Mouse (Mus musculus) neural tube, embryonic 11.5 days (tissue): ENCODE measurements around the gene Pias3. TPM values are rescaled to one million over a fixed set of nuclear protein-coding genes. Genes with fewer than 3 reads are reported as not detected.
"Not testable (repeated sequence)": the region's sequence is repeated elsewhere in the genome, so short reads cannot be mapped to it uniquely, and the experiment has no call there.

Experiments
- ATAC-seq: fragments of 200-750 bp; cut with Nextera tagmentation; 2 replicates; pipeline ENCODE4 v1.8.0; 2017; ENCODE audit warnings: moderate number of reproducible peaks, mild to moderate bottlenecking, moderate TSS enrichment, moderate library complexity; ENCODE audit not compliant: insufficient read depth, low FRiP score, low TSS enrichment
- DNase-seq: peaks from one replicate; pipeline ENCODE4 v3.0.0-alpha.2; 2015; ENCODE audit warnings: low spot score
- H3K27ac ChIP-seq: fragments of 300-500 bp; sonication (generic); 2 replicates; pipeline ENCODE4 v1.5.1; 2014; ENCODE audit warnings: low read depth, mild to moderate bottlenecking, low read length
- H3K27me3 ChIP-seq: fragments of 300-500 bp; sonication (generic); 2 replicates; pipeline ENCODE4 v1.6.1; 2014; ENCODE audit warnings: mild to moderate bottlenecking, low read length, mixed read lengths; ENCODE audit not compliant: control insufficient read depth, insufficient read depth
- H3K36me3 ChIP-seq: fragments of 300-500 bp; sonication (generic); 2 replicates; pipeline ENCODE4 v1.6.1; 2014; ENCODE audit warnings: mild to moderate bottlenecking, low read length, moderate library complexity, mixed read lengths; ENCODE audit not compliant: control insufficient read depth, insufficient read depth
- H3K4me1 ChIP-seq: fragments of 300-500 bp; sonication (generic); 2 replicates; pipeline ENCODE4 v1.6.1; 2014; ENCODE audit warnings: low read length, mixed read lengths; ENCODE audit not compliant: control insufficient read depth, insufficient read depth
- H3K4me2 ChIP-seq: fragments of 300-500 bp; sonication (generic); 2 replicates; pipeline ENCODE4 v1.6.1; 2014; ENCODE audit warnings: low read depth, mild to moderate bottlenecking, moderate library complexity
- H3K4me3 ChIP-seq: fragments of 300-500 bp; sonication (generic); 2 replicates; pipeline ENCODE4 v1.5.1; 2014; ENCODE audit warnings: low read depth, low read length
- H3K9ac ChIP-seq: fragments of 300-500 bp; sonication (generic); 2 replicates; pipeline ENCODE4 v1.6.1; 2014; ENCODE audit warnings: mild to moderate bottlenecking, low read length
- H3K9me3 ChIP-seq: fragments of 300-500 bp; sonication (generic); 2 replicates; pipeline ENCODE4 v1.6.1; 2016; ENCODE audit warnings: low read length; ENCODE audit not compliant: control insufficient read depth
- WGBS: fragments of 180-500 bp; shearing (Covaris S2); extraction: QIAGEN DNeasy Blood & Tissue Kit; methylation state at CpG from one replicate; pipeline ENCODE4 v1.1.7; 2014; 5-methylcytosine and 5-hydroxymethylcytosine counted together
- polyA plus RNA-seq: library from polyadenylated mRNA; unstranded; fragments of >200 nt; fragmentation: Nextera tagmentation; extraction: Ambion mirVana; gene quantifications from 2 replicates; pipeline ENCODE4 v1.2.1, GENCODE M21; 2014

The Pias3 gene
- polyA plus RNA-seq, 1 experiment from 2014 or later = 30.3 TPM

GRCm38 (mm10) chr3:96728634-96729402 is 32.6 kb downstream of the Pias3 start:
- Histone ChIP-seq H3K4me2 (peak overlapping the region; percentile 64), H3K9ac (no peak overlapping the region; the same call in 1 of the 2 replicates), H3K4me3 (peak overlapping the region; percentile 63), H3K9me3 (no peaks in the 10 kb centered on the region), H3K36me3 (no peaks in the 10 kb centered on the region), H3K27ac (no peak overlapping the region), H3K4me1 (peaks cover 15% of the 10 kb centered on the region), H3K27me3 (no peaks in the 10 kb centered on the region)
- no peak for ATAC-seq
- DNase-seq = no peak
- WGBS = 62% methylated on average over 7 of the region's 7 CpGs

- Histone ChIP-seq H3K36me3 (no peaks in the 10 kb centered on the region), H3K27ac (no peak overlapping the region), H3K27me3 (no peaks in the 10 kb centered on the region), H3K4me1 (peaks cover 15% of the 10 kb centered on the region), H3K4me3 (no peak overlapping the region), H3K9ac (no peak overlapping the region), H3K9me3 (no peaks in the 10 kb centered on the region), H3K4me2 (no peak overlapping the region)
- ATAC-seq (no peak), DNase-seq (no peak)
- 64% methylated on average over 3 of the region's 3 CpGs for WGBS
Measured at GRCm38 (mm10) chr3:96729403-96729784, 33.2 kb downstream of the Pias3 start.

DNA sequence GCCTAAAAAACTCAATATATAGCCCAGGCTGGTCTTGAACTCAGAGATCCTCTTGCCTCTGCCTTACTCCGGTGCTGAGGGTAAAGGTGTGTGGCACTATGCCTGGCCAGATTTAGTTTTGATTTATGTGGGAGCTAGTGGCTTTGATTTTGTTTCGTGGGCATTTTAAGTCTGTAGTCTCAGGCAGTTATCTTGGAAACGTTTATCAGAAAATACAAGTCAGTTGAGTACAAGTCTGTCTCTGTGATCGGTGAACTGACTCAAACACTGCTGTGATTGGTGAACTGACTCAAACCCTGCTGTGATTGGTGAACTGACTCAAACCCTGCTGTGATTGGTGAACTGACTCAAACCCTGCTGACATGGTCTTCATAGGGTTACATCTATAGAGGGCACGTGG is 34.6 kb downstream of the Pias3 start:
- Histone ChIP-seq H3K9ac (no peak overlapping the region), H3K4me3 (no peak overlapping the region), H3K27ac (no peak overlapping the region), H3K4me1 (peaks cover 15% of the 10 kb centered on the region), H3K27me3 (no peaks in the 10 kb centered on the region), H3K4me2 (no peak overlapping the region), H3K36me3 (no peaks in the 10 kb centered on the region), H3K9me3 (no peaks in the 10 kb centered on the region)
- DNase-seq = no peak
- no peak for ATAC-seq
- WGBS = 78% methylated on average over 5 of the region's 5 CpGs

GRCm38 (mm10) chr3:96733984-96734383 is 37.8 kb downstream of the Pias3 start:
- DNase-seq (no peak), ATAC-seq (no peak)
- peaks cover 2% of the 10 kb centered on the region for H3K4me1 ChIP-seq
- no peak overlapping the region for H3K4me2 ChIP-seq
- WGBS = 91% methylated on average over 1 of the region's 1 CpGs
- H3K4me3 ChIP-seq = no peak overlapping the region
- H3K27me3 ChIP-seq = no peaks in the 10 kb centered on the region
- no peak overlapping the region for H3K27ac ChIP-seq
- H3K36me3 ChIP-seq = no peaks in the 10 kb centered on the region
- no peak overlapping the region for H3K9ac ChIP-seq
- H3K9me3 ChIP-seq = no peaks in the 10 kb centered on the region

- H3K9ac ChIP-seq = no peak overlapping the region
- no peaks in the 10 kb centered on the region for H3K36me3 ChIP-seq
- no peak for DNase-seq
- no peaks in the 10 kb centered on the region for H3K4me1 ChIP-seq
- H3K9me3 ChIP-seq = no peaks in the 10 kb centered on the region
- ATAC-seq = no peak
- H3K4me2 ChIP-seq = no peak overlapping the region
- no peak overlapping the region for H3K27ac ChIP-seq
- H3K27me3 ChIP-seq = no peaks in the 10 kb centered on the region
- no peak overlapping the region for H3K4me3 ChIP-seq
- WGBS = 95% methylated on average over 2 of the region's 2 CpGs
Measured at GRCm38 (mm10) chr3:96735200-96735599, 39.0 kb downstream of the Pias3 start.

DNA sequence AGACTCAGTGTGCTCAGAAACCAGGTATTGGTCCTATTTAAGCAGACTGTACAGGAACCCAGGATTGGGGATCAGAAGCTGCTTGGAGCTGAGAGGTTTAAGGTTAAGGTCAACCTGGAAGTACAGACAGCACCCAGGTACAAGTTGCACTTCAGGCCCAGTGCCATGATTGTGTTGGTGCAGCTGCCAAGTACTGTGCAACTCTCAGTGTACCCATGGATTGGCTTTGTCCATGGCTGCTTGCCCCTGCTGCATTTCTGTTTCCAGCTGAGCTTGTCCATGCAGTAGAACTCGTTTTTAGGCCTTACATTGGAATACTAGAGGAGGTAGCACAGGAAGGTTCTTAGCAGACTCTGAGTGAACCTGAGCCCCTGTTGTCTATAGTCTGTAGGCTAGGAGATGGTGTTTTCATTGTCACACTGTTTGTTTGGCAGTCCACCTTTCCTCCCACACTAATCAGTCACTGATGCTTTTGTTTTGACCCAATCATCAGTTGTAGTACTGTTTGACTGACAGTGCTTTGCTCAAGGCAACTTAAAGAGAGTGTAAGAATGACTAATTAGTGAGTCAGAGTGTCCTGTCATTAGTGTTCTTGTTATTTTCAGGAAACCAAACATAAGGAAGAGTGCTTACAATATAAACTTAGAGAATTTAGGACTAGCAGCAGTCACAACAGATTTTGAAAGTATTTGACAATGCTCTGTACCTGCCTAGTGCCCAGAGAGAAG is 41.0 kb downstream of the Pias3 start:
- ATAC-seq = no peak
- WGBS = 70% methylated on average over 1 of the region's 1 CpGs

GRCm38 (mm10) chr3:96737995-96738394 is 41.8 kb downstream of the Pias3 start:
- Histone ChIP-seq H3K9me3 (no peaks in the 10 kb centered on the region), H3K27ac (no peak overlapping the region), H3K36me3 (no peaks in the 10 kb centered on the region), H3K4me2 (no peak overlapping the region), H3K4me1 (no peaks in the 10 kb centered on the region), H3K4me3 (no peak overlapping the region), H3K9ac (no peak overlapping the region), H3K27me3 (no peaks in the 10 kb centered on the region)
- ATAC-seq (no peak), DNase-seq (no peak)
- WGBS = 84% methylated on average over 1 of the region's 1 CpGs

More for the DNA sequence above, 41.0 kb downstream of the Pias3 start:
- Histone ChIP-seq H3K9me3 (no peaks in the 10 kb centered on the region), H3K4me3 (no peak overlapping the region), H3K36me3 (no peaks in the 10 kb centered on the region), H3K27ac (no peak overlapping the region), H3K27me3 (no peaks in the 10 kb centered on the region), H3K4me1 (no peaks in the 10 kb centered on the region), H3K9ac (no peak overlapping the region), H3K4me2 (no peak overlapping the region)
- DNase-seq = no peak

DNA sequence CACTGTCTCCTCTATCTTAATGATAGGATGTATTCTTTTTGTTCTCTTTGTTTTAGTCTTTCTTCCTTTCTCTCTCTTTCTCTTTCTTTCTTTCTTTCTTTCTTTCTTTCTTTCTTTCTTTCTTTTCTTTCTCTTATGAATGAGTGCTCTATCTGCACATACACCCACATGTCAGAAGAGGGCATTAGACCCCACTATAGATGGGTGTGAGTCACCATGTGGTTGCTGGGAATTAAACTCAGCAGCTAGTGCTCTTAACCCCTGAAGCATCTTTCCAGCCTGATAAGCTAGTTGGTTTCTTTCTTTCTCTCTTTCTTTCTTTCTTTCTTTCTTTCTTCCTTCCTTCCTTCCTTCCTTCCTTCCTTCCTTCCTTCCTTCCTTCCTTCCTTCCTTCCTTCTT is 44.1 kb downstream of the Pias3 start:
- not testable (repeated sequence) for ATAC-seq, H3K9ac ChIP-seq, H3K27ac ChIP-seq, H3K36me3 ChIP-seq, H3K4me2 ChIP-seq, DNase-seq, H3K27me3 ChIP-seq, H3K4me1 ChIP-seq, H3K9me3 ChIP-seq, H3K4me3 ChIP-seq

GRCm38 (mm10) chr3:96744348-96744747 is 48.2 kb downstream of the Pias3 start:
- Histone ChIP-seq H3K9ac (no peak overlapping the region), H3K27me3 (no peaks in the 10 kb centered on the region), H3K27ac (no peak overlapping the region), H3K36me3 (no peaks in the 10 kb centered on the region), H3K9me3 (no peaks in the 10 kb centered on the region), H3K4me1 (no peaks in the 10 kb centered on the region), H3K4me3 (no peak overlapping the region), H3K4me2 (no peak overlapping the region)
- ATAC-seq = no peak
- 98% methylated on average over 3 of the region's 3 CpGs for WGBS
- no peak for DNase-seq
